Mouse (Mus musculus): ENCODE results near the gene Insr.
"Not testable (repeated sequence)": the region's sequence is repeated elsewhere in the genome, so short reads cannot be mapped to it uniquely, and the experiment has no call there.

Gene Insr

GRCm38 (mm10) chr8:3278934-3279720 lies at the start of gene Insr:
TSS of gene Insr (minus strand) at chr8:3279617.
- peak; percentile 96 for DNase-seq

GRCm38 (mm10) chr8:3327538-3328245 lies 48.3 kb upstream of the Insr start:
- DNase-seq, result peak; percentile 7

GRCm38 (mm10) chr8:3327056-3327455 lies 47.6 kb upstream of the Insr start:
- no peak for DNase-seq

GRCm38 (mm10) chr8:3324253-3324652 lies 44.8 kb upstream of the Insr start:
- DNase-seq, result no peak

- DNase-seq, result not testable (repeated sequence)
Observed at GRCm38 (mm10) chr8:3319267-3319666, 39.9 kb upstream of the Insr start.

- no peak for DNase-seq
Observed at GRCm38 (mm10) chr8:3316585-3316984, 37.2 kb upstream of the Insr start.

- no peak for DNase-seq
Observed at GRCm38 (mm10) chr8:3314345-3314744, 34.9 kb upstream of the Insr start.

- no peak for DNase-seq
Observed at GRCm38 (mm10) chr8:3313843-3314242, 34.4 kb upstream of the Insr start.

GRCm38 (mm10) chr8:3313417-3313816 lies 34.0 kb upstream of the Insr start:
- not testable (repeated sequence) for DNase-seq

- no peak for DNase-seq
Observed at GRCm38 (mm10) chr8:3311482-3311881, 32.1 kb upstream of the Insr start.

GRCm38 (mm10) chr8:3309636-3310035 lies 30.2 kb upstream of the Insr start:
- no peak for DNase-seq

GRCm38 (mm10) chr8:3308205-3308800 lies 28.9 kb upstream of the Insr start:
- DNase-seq, result not testable (repeated sequence)

GRCm38 (mm10) chr8:3302131-3302530 lies 22.7 kb upstream of the Insr start:
- DNase-seq, result no peak

- DNase-seq, result no peak
Observed at GRCm38 (mm10) chr8:3299322-3299721, 19.9 kb upstream of the Insr start.

GRCm38 (mm10) chr8:3285824-3286223 lies 6.4 kb upstream of the Insr start:
- DNase-seq, result no peak

GRCm38 (mm10) chr8:3284656-3285055 lies 5.2 kb upstream of the Insr start:
- no peak for DNase-seq

- DNase-seq, result no peak
Observed at GRCm38 (mm10) chr8:3281296-3281695, 1.9 kb upstream of the Insr start.

GRCm38 (mm10) chr8:3280266-3280910 lies 971 bp upstream of the Insr start:
- peak; percentile 37 for DNase-seq

- DNase-seq, result no peak
Observed at GRCm38 (mm10) chr8:3279721-3280077, 282 bp upstream of the Insr start.

- peak; percentile 15 for DNase-seq
Observed at GRCm38 (mm10) chr8:3278181-3278820, 1.1 kb downstream of the Insr start.

GRCm38 (mm10) chr8:3277266-3277665 lies 2.2 kb downstream of the Insr start:
- DNase-seq, result no peak

GRCm38 (mm10) chr8:3276009-3276408 lies 3.4 kb downstream of the Insr start:
- DNase-seq, result no peak

GRCm38 (mm10) chr8:3275189-3275588 lies 4.2 kb downstream of the Insr start:
- DNase-seq, result no peak
